Mouse (Mus musculus) thymus, postnatal 14 days (tissue): ENCODE data around the gene Grm5.

ENCODE experiments used
- DNase-seq: peaks from one replicate; pipeline ENCODE4 v3.0.0; 2021

Grm5 gene

GRCm38 (mm10) chr7:87937415-87937814 lies 353.4 kb downstream of the Grm5 start:
- DNase-seq: no peak

- DNase-seq: no peak
Measured at GRCm38 (mm10) chr7:87938265-87938664, 354.3 kb downstream of the Grm5 start.

GRCm38 (mm10) chr7:87950205-87950604 lies 366.2 kb downstream of the Grm5 start:
- no peak for DNase-seq

- DNase-seq: no peak
Measured at GRCm38 (mm10) chr7:87973216-87973615, 389.2 kb downstream of the Grm5 start.

GRCm38 (mm10) chr7:87975041-87975440 lies 391.1 kb downstream of the Grm5 start:
- DNase-seq: no peak

- no peak for DNase-seq
Measured at GRCm38 (mm10) chr7:87983494-87983893, 399.5 kb downstream of the Grm5 start.

GRCm38 (mm10) chr7:88014451-88014850 lies 430.5 kb downstream of the Grm5 start:
- no peak for DNase-seq

GRCm38 (mm10) chr7:88027411-88028132 lies 443.6 kb downstream of the Grm5 start:
- no peak for DNase-seq

- no peak for DNase-seq
Measured at GRCm38 (mm10) chr7:88047366-88047765, 463.4 kb downstream of the Grm5 start.

GRCm38 (mm10) chr7:88054224-88054938 lies 470.4 kb downstream of the Grm5 start:
- no peak for DNase-seq

GRCm38 (mm10) chr7:88056438-88056837 lies 472.5 kb downstream of the Grm5 start:
- DNase-seq: no peak

GRCm38 (mm10) chr7:88091115-88091514 lies 507.1 kb downstream of the Grm5 start:
- DNase-seq: no peak

- no peak for DNase-seq
Measured at GRCm38 (mm10) chr7:88096536-88097107, 512.7 kb downstream of the Grm5 start.

GRCm38 (mm10) chr7:88097715-88098114 lies 513.7 kb downstream of the Grm5 start:
- peak; percentile 61 for DNase-seq

GRCm38 (mm10) chr7:88116724-88117409 lies 532.9 kb downstream of the Grm5 start:
- DNase-seq: no peak

- DNase-seq: no peak
Measured at GRCm38 (mm10) chr7:88128080-88128848, 544.3 kb downstream of the Grm5 start.

GRCm38 (mm10) chr7:88129536-88130487 lies 545.8 kb downstream of the Grm5 start:
- DNase-seq: peak; percentile 14

GRCm38 (mm10) chr7:88130488-88130849 lies 546.5 kb downstream of the Grm5 start:
- no peak for DNase-seq

GRCm38 (mm10) chr7:88159542-88160241 lies 575.7 kb downstream of the Grm5 start:
- DNase-seq: no peak

GRCm38 (mm10) chr7:88161586-88161985 lies 577.6 kb downstream of the Grm5 start:
- no peak for DNase-seq
